Mouse (Mus musculus) lung, adult 2 months (tissue): ENCODE measurements around the gene Akap5. TPM values are rescaled to one million over a fixed set of nuclear protein-coding genes. Genes with fewer than 3 reads are reported as not detected.
A peak's percentile ranks its signal among the peaks of the same experiment; 100 is the strongest.

Source experiments
- DNase-seq: peaks from one replicate; pipeline ENCODE4 v3.0.0; 2022
- H3K4me1 ChIP-seq: fragments of 200-500 bp; 2 replicates; pipeline ENCODE4 v1.6.1; 2011; ENCODE audit warnings: low read length; ENCODE audit not compliant: control insufficient read depth, insufficient read depth
- H3K4me3 ChIP-seq: fragments of 200-500 bp; replicated peaks from 2 replicates; pipeline ENCODE3; 2011; ENCODE audit warnings: low read depth, mild to moderate bottlenecking, control low read depth, low read length; ENCODE audit errors: extremely low read depth
- CTCF ChIP-seq: fragments of 200-500 bp; IDR thresholded peaks from 2 replicates; pipeline ENCODE4 v1.5.1; 2011; ENCODE audit warnings: mild to moderate bottlenecking, low read length, control low read depth; ENCODE audit not compliant: insufficient read depth
- POLR2A ChIP-seq: fragments of 200-500 bp; IDR thresholded peaks from 2 replicates; pipeline ENCODE4 v1.6.1; 2011; ENCODE audit warnings: low read depth, mild to moderate bottlenecking, control low read depth, low read length, borderline replicate concordance; ENCODE audit errors: extremely low read depth
- WGBS: fragments of 180-500 bp; shearing (Covaris S2); methylation state at CpG from one replicate; pipeline ENCODE4 v1.1.7; 2018; 5-methylcytosine and 5-hydroxymethylcytosine counted together
- polyA plus RNA-seq: library from polyadenylated mRNA; depleted of rRNA; stranded (reverse); fragments of >200 nt; gene quantifications from 2 replicates; pipeline ENCODE4 v1.2.3, GENCODE M21; 2012

Gene Akap5
- polyA plus RNA-seq, 1 experiment: 72.3 TPM

DNA sequence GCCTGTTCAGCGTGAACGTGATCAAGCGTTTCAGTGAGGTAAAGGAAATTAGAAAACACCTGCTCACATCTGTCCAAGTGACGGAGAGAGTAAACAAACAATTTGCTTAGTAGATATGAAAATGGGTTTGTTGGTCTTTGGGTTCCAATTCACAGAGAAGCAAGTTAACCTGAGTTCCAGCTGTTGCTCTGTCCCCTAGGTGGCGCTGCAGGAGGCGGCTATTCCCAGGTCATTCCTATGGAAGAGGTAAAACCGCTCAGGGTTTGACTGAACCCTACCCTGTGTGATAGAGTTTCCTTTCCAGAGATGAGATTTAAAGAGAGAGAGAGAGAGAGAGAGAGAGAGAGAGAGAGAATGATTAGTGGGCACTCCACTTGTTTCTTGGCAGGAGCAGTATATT, 31.5 kb upstream of the Akap5 start:
- 46% methylated on average over 7 of the region's 7 CpGs for WGBS
- H3K4me1 ChIP-seq: no peaks in the 10 kb centered on the region
- peak; percentile 77 for DNase-seq
- H3K4me3 ChIP-seq: no peak overlapping the region
- TF ChIP-seq CTCF: peak; percentile 89
- TF ChIP-seq POLR2A: no peak

DNA sequence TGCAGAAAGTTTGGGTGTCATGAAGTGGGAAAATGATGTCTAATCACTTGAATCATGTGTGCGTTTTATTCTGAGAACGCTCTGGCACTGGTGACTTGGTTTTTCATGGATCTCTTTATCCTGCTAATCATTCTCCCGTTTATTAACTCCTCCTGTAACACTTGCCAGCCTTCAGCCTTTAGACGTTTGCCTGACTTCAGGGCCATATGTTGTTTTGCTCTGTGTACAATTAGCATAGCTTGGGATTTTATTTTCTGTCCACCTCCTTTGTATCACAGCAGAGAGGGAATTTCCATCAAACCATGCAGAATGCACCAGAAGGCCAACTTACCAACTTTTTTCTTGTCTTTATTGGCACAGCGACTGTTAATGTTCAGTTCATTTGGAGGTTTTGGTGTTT, 26.9 kb upstream of the Akap5 start:
- Histone ChIP-seq H3K4me3 (no peak overlapping the region), H3K4me1 (peaks cover 5% of the 10 kb centered on the region)
- DNase-seq: no peak
- no peak for TF ChIP-seq POLR2A
- no peak for TF ChIP-seq CTCF
- WGBS: 82% methylated on average over 5 of the region's 5 CpGs

DNA sequence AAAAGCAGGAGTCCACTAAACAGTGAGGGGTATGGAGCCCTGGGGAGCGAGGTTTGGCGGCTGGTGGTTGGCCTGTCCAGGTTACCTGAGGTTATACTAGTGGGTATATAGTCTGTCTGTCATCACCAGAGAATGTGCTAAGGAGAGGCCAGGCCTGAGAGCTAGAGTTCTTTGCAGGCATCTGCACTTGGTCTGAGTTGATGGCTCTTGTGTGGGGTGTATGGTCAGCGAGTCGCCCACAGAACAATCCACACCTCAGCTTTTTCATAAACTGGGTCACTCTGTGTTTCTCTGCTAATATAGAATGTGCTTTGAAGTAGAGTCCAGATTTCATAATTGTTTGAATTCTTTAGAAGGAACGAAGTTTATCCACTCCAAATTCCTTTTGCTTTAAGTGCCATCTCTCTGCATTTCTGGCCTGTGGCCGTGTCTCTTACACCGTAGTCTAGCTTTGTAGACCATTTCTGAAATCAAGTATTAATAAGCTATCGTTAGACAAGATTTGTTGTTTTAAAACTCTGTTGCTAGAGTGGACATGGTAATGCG, 25.3 kb upstream of the Akap5 start:
- WGBS: 71% methylated on average over 9 of the region's 9 CpGs
- TF ChIP-seq CTCF (no peak), POLR2A (no peak)
- DNase-seq: peak; percentile 54

DNA sequence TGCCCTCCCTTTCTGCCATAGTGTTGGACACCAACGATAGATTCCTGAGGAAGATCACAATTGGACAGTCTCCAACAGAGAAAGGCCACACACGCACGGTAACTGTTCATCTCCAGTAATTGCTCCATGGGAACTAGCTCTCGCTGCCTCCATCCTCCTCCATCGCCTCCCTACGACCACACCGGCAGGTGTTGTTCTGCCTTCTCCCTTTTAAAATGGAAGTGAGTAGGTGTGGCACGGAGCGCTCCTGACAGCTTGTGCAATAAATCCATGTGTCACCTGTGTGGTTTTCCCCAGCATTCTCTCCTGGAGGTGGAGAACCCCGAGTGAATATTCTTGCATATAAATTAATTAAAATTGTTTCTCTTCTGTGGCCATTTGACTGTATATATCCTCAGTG, 24.3 kb upstream of the Akap5 start:
- Histone ChIP-seq H3K4me1 (peaks cover 5% of the 10 kb centered on the region), H3K4me3 (no peak overlapping the region)
- TF ChIP-seq CTCF: no peak
- no peak for DNase-seq
- 74% methylated on average over 10 of the region's 10 CpGs for WGBS

More for the DNA sequence above, 25.3 kb upstream of the Akap5 start:
- Histone ChIP-seq H3K4me1 (peaks cover 5% of the 10 kb centered on the region), H3K4me3 (no peak overlapping the region)

DNA sequence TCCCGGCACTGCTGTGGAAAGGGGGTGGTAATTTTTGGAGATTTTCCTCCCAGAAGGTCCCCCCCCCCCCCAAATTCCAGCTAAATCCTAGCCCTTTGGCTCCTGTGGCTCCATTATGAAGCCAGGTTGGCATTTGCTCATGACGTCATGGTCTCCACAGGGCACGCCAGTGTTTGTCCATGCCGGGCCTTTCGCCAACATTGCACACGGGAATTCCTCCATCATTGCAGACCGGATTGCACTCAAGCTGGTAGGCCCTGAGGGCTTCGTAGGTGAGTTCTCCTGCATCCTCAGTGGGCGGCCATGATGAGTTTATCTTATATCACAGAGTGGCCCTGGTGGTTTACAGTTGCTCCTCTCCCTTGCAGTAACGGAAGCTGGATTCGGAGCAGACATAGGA, 21.2 kb upstream of the Akap5 start:
- peaks cover 4% of the 10 kb centered on the region for H3K4me1 ChIP-seq
- TF ChIP-seq CTCF: no peak
- TF ChIP-seq POLR2A: no peak
- 71% methylated on average over 11 of the region's 11 CpGs for WGBS
- no peak overlapping the region for H3K4me3 ChIP-seq
- DNase-seq: peak; percentile 50

DNA sequence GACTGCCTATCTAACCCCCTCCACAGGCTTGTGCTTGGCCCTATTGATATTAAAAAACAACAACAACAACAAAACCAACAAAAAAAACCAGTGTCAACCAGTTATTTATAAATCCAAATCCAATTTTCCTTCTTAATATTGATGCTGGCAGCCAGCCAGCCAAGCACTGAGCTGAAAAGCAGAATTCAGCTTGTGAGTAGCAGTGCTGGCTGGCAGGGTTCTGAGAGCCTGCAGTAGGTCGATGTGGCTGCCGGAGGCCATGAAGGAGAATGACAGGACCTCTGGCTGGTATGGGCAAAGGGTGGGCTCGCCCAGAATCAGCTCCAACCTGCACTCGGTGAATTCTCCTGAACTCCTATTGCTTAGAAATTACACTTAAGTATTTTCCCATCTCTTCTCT, 20.5 kb upstream of the Akap5 start:
- H3K4me3 ChIP-seq: no peak overlapping the region
- 63% methylated on average over 4 of the region's 4 CpGs for WGBS
- no peak for TF ChIP-seq CTCF
- no peak for TF ChIP-seq POLR2A
- no peaks in the 10 kb centered on the region for H3K4me1 ChIP-seq
- no peak for DNase-seq

DNA sequence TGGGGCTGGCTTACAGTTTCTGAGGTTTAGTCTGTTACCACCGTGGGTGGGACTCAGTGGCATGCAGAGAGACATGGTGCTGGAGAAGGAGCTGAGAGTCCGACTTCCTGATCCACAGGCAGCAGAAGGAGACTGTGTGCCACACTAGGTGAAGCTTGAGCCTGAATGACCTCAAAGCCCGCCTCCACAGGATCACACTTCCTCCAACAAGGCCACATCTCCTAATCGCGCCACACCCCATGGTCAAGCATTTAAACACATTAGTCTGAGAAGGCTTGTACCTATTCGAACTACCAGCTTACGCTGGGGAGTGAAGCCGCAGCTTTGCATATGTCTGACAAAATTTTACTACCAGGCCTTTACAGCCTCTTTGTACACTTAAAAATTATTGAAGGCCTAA, 19.6 kb upstream of the Akap5 start:
- Histone ChIP-seq H3K4me1 (peaks cover 2% of the 10 kb centered on the region; the same call in 1 of the 2 replicates), H3K4me3 (no peak overlapping the region)
- no peak for TF ChIP-seq CTCF
- TF ChIP-seq POLR2A: no peak
- DNase-seq: no peak
- 71% methylated on average over 8 of the region's 8 CpGs for WGBS

DNA sequence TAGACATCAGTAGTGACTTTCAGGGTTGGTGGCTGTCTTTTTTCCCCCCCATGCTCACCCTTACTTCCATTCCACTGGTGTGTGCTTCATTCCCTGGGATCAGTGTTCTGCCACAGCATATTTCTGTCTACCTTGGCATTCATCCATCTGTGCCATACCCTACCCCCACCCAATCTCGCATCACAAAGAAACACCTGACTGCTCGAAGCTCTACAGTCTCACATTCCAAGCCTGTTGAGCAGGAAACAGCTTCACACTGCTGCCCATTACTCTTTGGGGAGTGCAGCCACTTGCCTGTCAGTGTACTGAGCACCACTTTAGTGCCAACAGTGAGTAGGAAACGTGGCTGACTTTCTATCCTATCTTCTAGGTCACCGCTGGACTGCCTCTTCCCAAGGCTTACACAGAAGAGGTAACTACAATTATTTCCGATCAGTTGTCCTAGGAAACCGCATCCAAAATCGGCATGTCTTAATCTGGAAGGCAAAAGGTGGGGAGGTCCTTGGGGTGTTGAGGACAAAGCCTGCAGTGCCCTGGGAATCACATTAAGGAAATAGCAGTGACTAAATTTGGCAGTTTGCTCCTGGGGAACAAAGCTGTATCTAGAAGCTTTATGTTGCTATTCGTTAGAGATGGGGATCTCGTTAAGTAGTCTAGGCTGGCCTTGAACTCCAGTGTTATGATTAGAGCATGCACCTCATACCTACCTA, 17.7 kb upstream of the Akap5 start:
- H3K4me3 ChIP-seq: no peak overlapping the region
- H3K4me1 ChIP-seq: peaks cover 6% of the 10 kb centered on the region
- no peak for DNase-seq
- 61% methylated on average over 9 of the region's 9 CpGs for WGBS
- peak; percentile 28; the same call in 1 of the 2 replicates for TF ChIP-seq POLR2A
- no peak for TF ChIP-seq CTCF

DNA sequence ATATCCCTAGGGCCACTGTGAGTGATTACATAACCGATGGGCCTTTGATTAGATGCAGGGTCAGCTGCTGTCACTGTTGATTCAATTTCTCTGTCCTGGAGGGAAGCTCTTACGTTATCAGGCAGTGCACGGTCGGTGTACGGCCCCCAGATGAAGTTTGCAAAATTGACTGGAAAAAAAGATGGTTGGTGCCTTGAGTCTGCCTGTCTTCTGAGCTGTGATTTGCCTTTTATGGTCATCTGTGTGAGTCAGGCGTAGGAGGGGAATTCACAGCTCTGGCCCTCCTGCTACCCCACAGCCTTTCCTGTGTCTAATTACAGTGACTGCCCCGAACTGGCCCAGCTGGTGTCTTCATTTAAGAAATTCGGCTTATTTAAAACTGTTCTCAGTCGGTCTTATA, 16.7 kb upstream of the Akap5 start:
- H3K4me3 ChIP-seq: no peak overlapping the region
- TF ChIP-seq CTCF (no peak), POLR2A (no peak)
- peaks cover 6% of the 10 kb centered on the region for H3K4me1 ChIP-seq
- DNase-seq: no peak
- WGBS: 31% methylated on average over 9 of the region's 9 CpGs

DNA sequence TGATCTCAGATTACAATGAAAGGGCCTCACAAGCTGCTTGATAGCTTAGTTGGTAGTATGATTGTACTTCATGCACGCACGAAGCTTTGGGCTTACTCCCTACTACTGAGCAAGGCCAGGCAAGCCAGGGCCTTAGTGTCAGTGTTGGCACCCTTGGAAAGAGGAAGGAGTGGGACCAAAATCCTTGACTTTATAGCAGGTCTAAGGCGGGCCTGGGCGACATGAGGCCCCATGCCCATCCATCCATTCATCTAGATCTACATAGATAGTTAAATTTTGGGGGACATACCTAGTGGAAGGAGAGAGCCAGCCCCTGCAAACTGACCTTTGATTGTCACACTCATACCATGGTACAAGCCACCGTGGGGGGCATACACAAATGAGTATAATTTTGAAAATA, 16.3 kb upstream of the Akap5 start:
- no peak overlapping the region for H3K4me3 ChIP-seq
- whole genome bisulfite sequencing: 85% methylated on average over 5 of the region's 5 CpGs
- DNase-seq: no peak
- peaks cover 6% of the 10 kb centered on the region for H3K4me1 ChIP-seq
- TF ChIP-seq POLR2A: no peak
- no peak for TF ChIP-seq CTCF
